Mouse (Mus musculus) heart, adult 2 months (tissue): Measurements from ENCODE around the gene Nup43.

Source experiments
- CTCF ChIP-seq: fragments of 200-600 bp; IDR thresholded peaks from 2 replicates; pipeline ENCODE4 v1.8.1; 2022; ENCODE audit warnings: antibody characterized with exemption, mild to moderate bottlenecking, moderate library complexity
- POLR2A ChIP-seq: fragments of 200-500 bp; IDR thresholded peaks from 2 replicates; pipeline ENCODE4 v1.6.1; 2011; ENCODE audit warnings: mild to moderate bottlenecking, low read depth, low read length, control low read depth; ENCODE audit not compliant: insufficient read depth

DNA sequence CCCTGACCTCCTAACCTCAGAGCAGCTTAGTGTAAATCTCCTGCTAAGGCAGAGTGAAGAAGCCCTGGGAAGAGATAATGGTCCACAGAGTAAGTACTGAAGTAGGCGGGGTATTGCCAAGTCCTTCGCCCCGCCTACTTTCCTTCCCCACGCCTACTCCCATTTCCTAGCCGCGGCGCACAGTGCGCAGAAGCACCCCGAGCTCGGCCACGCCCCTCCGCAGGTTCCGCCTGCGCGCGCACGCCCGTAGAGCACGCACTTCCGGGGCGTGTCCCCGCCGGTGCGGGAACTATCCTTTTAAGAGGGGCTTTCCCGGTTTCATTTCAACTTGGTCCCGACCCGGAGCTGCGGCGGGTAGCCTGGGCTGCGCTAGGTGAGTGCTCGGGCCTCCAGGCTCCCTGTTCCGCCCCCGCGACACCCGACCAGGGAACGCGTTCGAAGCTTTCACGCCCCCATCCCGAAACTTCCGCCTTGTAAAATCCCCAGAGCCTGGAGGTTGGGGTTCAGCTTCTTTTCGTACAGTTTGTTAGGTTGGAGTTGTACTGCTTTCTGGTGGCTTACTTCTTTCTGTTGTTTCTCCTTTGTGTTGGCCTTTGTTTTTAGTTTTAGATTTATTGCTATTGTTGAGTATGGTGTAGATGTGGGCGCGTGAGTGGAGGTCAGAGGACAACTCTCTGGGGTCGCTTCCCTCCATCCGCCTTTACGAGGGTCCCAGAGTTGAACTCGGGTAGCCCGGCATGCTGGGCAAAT is 58.6 kb downstream of the Nup43 start, which contains the start of gene Katna1:
- TF ChIP-seq POLR2A (peak; percentile 75), CTCF (no peak)
